Mouse (Mus musculus): ENCODE results near the gene Gata3. TPM values are rescaled to one million over a fixed set of nuclear protein-coding genes. Genes with fewer than 3 reads are reported as not detected.

The Gata3 gene
- polyA plus RNA-seq, 1 experiment from 2014 or later: 103 TPM

GRCm38 (mm10) chr2:9897846-9898245 is 8.0 kb upstream of the Gata3 start:
- Histone ChIP-seq H3K27ac (ENCODE audit: low read length) (no peak overlapping the region; the same call in 1 of the 2 replicates), H3K27me3 (ENCODE audit: insufficient read depth, low read length) (peaks cover 74% of the 10 kb centered on the region), H3K9me3 (ENCODE audit: low read length) (no peaks in the 10 kb centered on the region), H3K4me2 (replicated peaks; ENCODE audit: low read depth, low read length) (no peak overlapping the region), H3K36me3 (ENCODE audit: insufficient read depth, low read length) (no peaks in the 10 kb centered on the region), H3K4me1 (ENCODE audit: insufficient read depth, low read length) (peaks cover 7% of the 10 kb centered on the region; the same call in 1 of the 2 replicates), H3K4me3 (ENCODE audit: low read length) (no peak overlapping the region), H3K9ac (replicated peaks; ENCODE audit: low read length) (no peak overlapping the region)
- WGBS: 8% methylated on average over 8 of the region's 8 CpGs
- ATAC-seq (ENCODE audit: low FRiP score, low TSS enrichment): no peak

- H3K9ac ChIP-seq (replicated peaks; ENCODE audit: low read length): no peak overlapping the region
- H3K4me2 ChIP-seq (replicated peaks; ENCODE audit: low read depth, low read length): peak overlapping the region; percentile 37
- ATAC-seq (ENCODE audit: low FRiP score, low TSS enrichment): 0 out of 2 replicates have a peak, but pooled peaks have one; percentile 57
- peaks cover 7% of the 10 kb centered on the region; the same call in 1 of the 2 replicates for H3K4me1 ChIP-seq (ENCODE audit: insufficient read depth, low read length)
- H3K27ac ChIP-seq (ENCODE audit: low read length): no peak overlapping the region
- H3K27me3 ChIP-seq (ENCODE audit: insufficient read depth, low read length): peaks cover 82% of the 10 kb centered on the region
- H3K9me3 ChIP-seq (ENCODE audit: low read length): no peaks in the 10 kb centered on the region
- peak overlapping the region; percentile 12 for H3K4me3 ChIP-seq (ENCODE audit: low read length)
- H3K36me3 ChIP-seq (ENCODE audit: insufficient read depth, low read length): no peaks in the 10 kb centered on the region
- WGBS: 1% methylated on average over 22 of the region's 22 CpGs
These were observed 6.4 kb upstream of the Gata3 start for GRCm38 (mm10) chr2:9896097-9896770.

DNA sequence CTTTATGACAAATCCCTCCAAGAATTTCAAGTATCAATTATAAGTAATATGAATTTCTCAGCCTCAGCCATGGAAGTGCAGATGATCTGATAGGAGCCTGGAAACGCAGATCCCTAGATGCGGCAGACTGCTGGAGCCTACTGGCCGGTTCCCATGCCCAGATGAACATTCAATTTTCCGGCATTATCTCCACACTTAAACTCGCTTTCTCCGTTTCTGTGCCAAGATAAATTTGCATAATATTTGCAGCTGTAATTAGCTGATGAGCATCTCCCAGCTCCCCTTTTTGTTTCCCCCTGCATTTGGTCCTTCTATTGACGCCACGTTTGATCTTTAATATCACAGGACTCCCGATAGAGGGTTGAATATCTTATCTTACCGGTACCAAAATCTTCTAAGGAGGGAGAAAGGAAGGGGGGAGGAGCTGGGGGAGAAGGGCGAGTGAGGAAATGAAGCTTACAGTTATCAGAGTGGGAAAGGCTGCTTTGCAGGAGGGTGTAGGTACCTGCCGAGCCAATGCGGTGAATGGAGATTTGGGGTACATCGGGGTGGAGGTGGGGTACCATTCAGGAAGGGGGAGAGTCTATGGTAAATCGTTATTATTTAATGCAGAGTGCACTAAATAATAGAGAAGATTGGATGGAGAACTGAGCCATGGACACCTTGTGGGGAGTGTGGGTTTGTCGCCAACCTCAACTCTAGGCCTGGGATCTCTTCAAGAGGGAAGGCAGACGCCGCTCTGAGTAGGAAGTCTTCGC is 5.2 kb upstream of the Gata3 start:
- 7% methylated on average over 19 of the region's 19 CpGs for WGBS
- Histone ChIP-seq H3K4me2 (replicated peaks; ENCODE audit: low read depth, low read length) (no peak overlapping the region), H3K27ac (ENCODE audit: low read length) (no peak overlapping the region), H3K4me1 (ENCODE audit: insufficient read depth, low read length) (peaks cover 7% of the 10 kb centered on the region; the same call in 1 of the 2 replicates), H3K4me3 (ENCODE audit: low read length) (no peak overlapping the region), H3K9me3 (ENCODE audit: low read length) (no peaks in the 10 kb centered on the region), H3K9ac (replicated peaks; ENCODE audit: low read length) (no peak overlapping the region), H3K36me3 (ENCODE audit: insufficient read depth, low read length) (no peaks in the 10 kb centered on the region), H3K27me3 (ENCODE audit: insufficient read depth, low read length) (peaks cover 91% of the 10 kb centered on the region)
- ATAC-seq (ENCODE audit: low FRiP score, low TSS enrichment): no peak

DNA sequence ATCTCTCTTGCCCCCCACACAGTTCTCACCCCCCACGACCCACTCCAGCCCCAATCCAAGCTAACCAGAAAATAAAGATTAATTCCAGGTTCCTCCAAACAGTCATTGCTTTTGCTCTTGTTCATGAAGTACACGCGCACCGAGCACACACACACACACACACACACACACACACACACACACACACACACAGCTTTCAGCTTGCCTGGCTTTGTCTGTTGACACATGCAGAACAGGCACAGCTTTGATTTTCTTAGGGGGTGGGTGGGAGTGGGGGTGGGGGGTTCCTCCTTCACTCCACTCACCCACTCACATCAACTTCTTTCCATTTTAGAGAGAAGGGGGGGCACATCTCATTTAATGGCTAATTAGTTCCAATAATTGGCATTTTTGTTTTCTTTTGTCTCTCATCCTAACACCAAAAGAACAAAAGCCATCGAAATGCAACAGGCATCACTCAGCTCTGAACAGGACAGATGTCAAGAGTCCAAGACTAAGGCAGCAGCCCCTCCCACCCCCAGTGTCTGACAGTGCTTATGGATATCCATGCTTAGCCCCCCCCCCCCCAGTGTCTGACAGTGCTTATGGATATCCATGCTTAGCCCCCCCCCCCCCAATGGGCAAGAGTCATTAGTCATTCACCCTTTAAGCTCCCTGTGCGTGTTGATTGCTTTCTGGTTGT is 3.6 kb upstream of the Gata3 start:
- Histone ChIP-seq H3K4me3 (ENCODE audit: low read length) (no peak overlapping the region), H3K9me3 (ENCODE audit: low read length) (no peaks in the 10 kb centered on the region), H3K36me3 (ENCODE audit: insufficient read depth, low read length) (no peaks in the 10 kb centered on the region), H3K27ac (ENCODE audit: low read length) (no peak overlapping the region), H3K9ac (replicated peaks; ENCODE audit: low read length) (no peak overlapping the region), H3K27me3 (ENCODE audit: insufficient read depth, low read length) (peaks cover 93% of the 10 kb centered on the region), H3K4me2 (replicated peaks; ENCODE audit: low read depth, low read length) (no peak overlapping the region), H3K4me1 (ENCODE audit: insufficient read depth, low read length) (peaks cover 7% of the 10 kb centered on the region; the same call in 1 of the 2 replicates)
- ATAC-seq (ENCODE audit: low FRiP score, low TSS enrichment): no peak
- WGBS: 7% methylated on average over 6 of the region's 6 CpGs

DNA sequence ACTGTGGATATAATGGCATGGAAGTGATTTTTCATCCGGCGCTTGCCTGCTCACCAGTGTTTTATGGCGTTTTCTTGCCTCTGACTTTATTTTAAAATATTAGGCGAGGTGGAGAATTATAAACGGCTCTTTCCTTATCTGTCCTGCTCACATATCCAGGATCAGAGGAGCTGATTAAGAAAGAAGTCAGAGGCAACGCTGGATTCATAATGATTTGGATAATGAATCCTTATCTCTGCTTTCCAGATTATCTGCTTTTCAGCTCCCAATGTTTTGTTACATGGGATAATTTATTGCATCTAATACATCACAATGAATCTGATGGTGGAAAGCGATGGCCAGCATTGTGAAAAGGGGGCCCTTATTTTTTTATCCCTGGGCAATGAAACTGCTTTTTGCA is 2.7 kb upstream of the Gata3 start:
- H3K4me3 ChIP-seq (ENCODE audit: low read length): no peak overlapping the region
- no peak overlapping the region for H3K27ac ChIP-seq (ENCODE audit: low read length)
- 5% methylated on average over 7 of the region's 7 CpGs for WGBS
- no peaks in the 10 kb centered on the region for H3K9me3 ChIP-seq (ENCODE audit: low read length)
- no peak for ATAC-seq (ENCODE audit: low FRiP score, low TSS enrichment)
- peaks cover 91% of the 10 kb centered on the region for H3K27me3 ChIP-seq (ENCODE audit: insufficient read depth, low read length)
- H3K4me2 ChIP-seq (replicated peaks; ENCODE audit: low read depth, low read length): no peak overlapping the region
- H3K4me1 ChIP-seq (ENCODE audit: insufficient read depth, low read length): peaks cover 7% of the 10 kb centered on the region; the same call in 1 of the 2 replicates
- H3K9ac ChIP-seq (replicated peaks; ENCODE audit: low read length): no peak overlapping the region
- no peaks in the 10 kb centered on the region for H3K36me3 ChIP-seq (ENCODE audit: insufficient read depth, low read length)

- H3K4me1 ChIP-seq (ENCODE audit: insufficient read depth, low read length): peaks cover under 1% of the 10 kb centered on the region; the same call in 1 of the 2 replicates
- 3% methylated on average over 5 of the region's 5 CpGs for WGBS
- H3K9ac ChIP-seq (replicated peaks; ENCODE audit: low read length): no peak overlapping the region
- ATAC-seq (ENCODE audit: low FRiP score, low TSS enrichment): no peak
- no peaks in the 10 kb centered on the region for H3K9me3 ChIP-seq (ENCODE audit: low read length)
- peaks cover 91% of the 10 kb centered on the region for H3K27me3 ChIP-seq (ENCODE audit: insufficient read depth, low read length)
- no peak overlapping the region for H3K27ac ChIP-seq (ENCODE audit: low read length)
- H3K4me2 ChIP-seq (replicated peaks; ENCODE audit: low read depth, low read length): no peak overlapping the region
- H3K4me3 ChIP-seq (ENCODE audit: low read length): no peak overlapping the region
- H3K36me3 ChIP-seq (ENCODE audit: insufficient read depth, low read length): no peaks in the 10 kb centered on the region
These were observed 1.1 kb upstream of the Gata3 start for GRCm38 (mm10) chr2:9890906-9891305.

GRCm38 (mm10) chr2:9890251-9890650 is 417 bp upstream of the Gata3 start:
- peak overlapping the region; percentile 80 for H3K27ac ChIP-seq (ENCODE audit: low read length)
- H3K9me3 ChIP-seq (ENCODE audit: low read length): no peaks in the 10 kb centered on the region
- H3K36me3 ChIP-seq (ENCODE audit: insufficient read depth, low read length): no peaks in the 10 kb centered on the region
- peaks cover 92% of the 10 kb centered on the region for H3K27me3 ChIP-seq (ENCODE audit: insufficient read depth, low read length)
- peak overlapping the region; percentile 39; the same call in 1 of the 2 replicates for H3K4me3 ChIP-seq (ENCODE audit: low read length)
- WGBS: 9% methylated on average over 8 of the region's 8 CpGs
- no peaks in the 10 kb centered on the region for H3K4me1 ChIP-seq (ENCODE audit: insufficient read depth, low read length)
- H3K4me2 ChIP-seq (replicated peaks; ENCODE audit: low read depth, low read length): peak overlapping the region; percentile 48
- H3K9ac ChIP-seq (replicated peaks; ENCODE audit: low read length): no peak overlapping the region
- ATAC-seq (ENCODE audit: low FRiP score, low TSS enrichment): no peak

- 0% methylated on average over 30 of the region's 30 CpGs for WGBS
- H3K9me3 ChIP-seq (ENCODE audit: low read length): no peaks in the 10 kb centered on the region
- H3K4me1 ChIP-seq (ENCODE audit: insufficient read depth, low read length): no peaks in the 10 kb centered on the region
- ATAC-seq (ENCODE audit: low FRiP score, low TSS enrichment): peak; percentile 92
- H3K9ac ChIP-seq (replicated peaks; ENCODE audit: low read length): peak within 1 kb of the TSS; percentile 55
- peak within 1 kb of the TSS; percentile 80 for H3K27ac ChIP-seq (ENCODE audit: low read length)
- peak within 1 kb of the TSS; percentile 48 for H3K4me2 ChIP-seq (replicated peaks; ENCODE audit: low read depth, low read length)
- peak within 1 kb of the TSS; percentile 39 for H3K4me3 ChIP-seq (ENCODE audit: low read length)
- peaks cover 92% of the 10 kb centered on the region for H3K27me3 ChIP-seq (ENCODE audit: insufficient read depth, low read length)
- no peaks in the 10 kb centered on the region for H3K36me3 ChIP-seq (ENCODE audit: insufficient read depth, low read length)
These were observed 752 bp downstream of the Gata3 start, which contains the start of gene 9230102O04Rik for GRCm38 (mm10) chr2:9888913-9889650. Gene 9230102O04Rik, minus strand, starts transcription at chr2:9889540.

DNA sequence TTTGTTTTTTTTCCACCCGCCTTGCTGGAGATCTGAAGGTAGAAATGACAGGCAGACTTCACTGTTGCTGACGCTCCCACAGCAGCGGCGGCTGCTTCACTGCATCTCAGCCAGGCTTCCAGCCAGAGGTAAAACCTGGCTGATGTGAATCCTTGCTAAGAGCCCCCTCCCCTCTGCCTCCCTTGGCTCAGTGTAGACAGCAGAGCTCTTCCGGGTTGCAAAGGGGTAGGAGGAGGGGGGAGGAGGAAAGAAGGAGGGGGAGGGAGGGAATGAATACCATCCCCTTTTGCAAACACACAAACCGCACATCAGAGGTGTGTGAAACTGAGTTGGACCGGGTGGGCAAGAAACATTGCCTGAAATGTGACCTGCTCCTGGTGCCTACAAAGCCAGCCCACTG is 2.2 kb downstream of the Gata3 start:
- no peak; the same call in 1 of the 2 replicates for ATAC-seq (ENCODE audit: low FRiP score, low TSS enrichment)
- Histone ChIP-seq H3K4me3 (ENCODE audit: low read length) (peak overlapping the region; percentile 55), H3K36me3 (ENCODE audit: insufficient read depth, low read length) (no peaks in the 10 kb centered on the region), H3K4me2 (replicated peaks; ENCODE audit: low read depth, low read length) (peak overlapping the region; percentile 90), H3K9ac (replicated peaks; ENCODE audit: low read length) (peak overlapping the region; percentile 68), H3K9me3 (ENCODE audit: low read length) (no peaks in the 10 kb centered on the region), H3K4me1 (ENCODE audit: insufficient read depth, low read length) (0 out of 2 replicates have a peak, but pooled peaks cover 2% of the 10 kb centered on the region), H3K27me3 (ENCODE audit: insufficient read depth, low read length) (peaks cover 91% of the 10 kb centered on the region), H3K27ac (ENCODE audit: low read length) (peak overlapping the region; percentile 81)
- WGBS: 0% methylated on average over 7 of the region's 7 CpGs

Measured in kidney, embryonic 16.5 days (tissue).